Mouse (Mus musculus): ENCODE results near the gene Wfdc9. TPM values are rescaled to one million over a fixed set of nuclear protein-coding genes. Genes with fewer than 3 reads are reported as not detected.

Gene Wfdc9
- total RNA-seq (2021): not detected

DNA sequence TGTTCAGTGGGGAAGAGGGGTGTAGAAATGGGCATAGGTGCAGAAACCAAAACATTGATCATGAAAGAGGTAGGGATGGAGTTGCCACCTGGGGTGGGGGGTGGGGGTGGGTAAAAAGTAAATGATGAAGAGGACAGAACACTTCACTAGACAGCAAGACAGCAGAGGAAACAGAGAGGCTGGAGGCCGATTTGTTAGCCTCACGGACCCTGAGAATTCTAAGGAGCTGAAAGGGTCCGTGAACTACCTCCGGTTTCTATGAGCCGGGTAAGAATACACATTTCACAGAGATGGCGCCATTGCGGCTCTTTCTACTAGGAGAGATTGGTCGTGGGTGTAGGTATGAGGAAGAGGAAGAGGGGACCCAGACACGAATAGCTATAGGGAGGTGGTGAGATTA lies at the start of gene Wfdc9:
TSS of gene Wfdc9 (minus strand) at position 101 of the 400 bp plus-strand sequence.
- no peak for DNase-seq

- DNase-seq: no peak
These were observed 49.6 kb upstream of the Wfdc9 start for GRCm38 (mm10) chr2:164705991-164706390.

DNA sequence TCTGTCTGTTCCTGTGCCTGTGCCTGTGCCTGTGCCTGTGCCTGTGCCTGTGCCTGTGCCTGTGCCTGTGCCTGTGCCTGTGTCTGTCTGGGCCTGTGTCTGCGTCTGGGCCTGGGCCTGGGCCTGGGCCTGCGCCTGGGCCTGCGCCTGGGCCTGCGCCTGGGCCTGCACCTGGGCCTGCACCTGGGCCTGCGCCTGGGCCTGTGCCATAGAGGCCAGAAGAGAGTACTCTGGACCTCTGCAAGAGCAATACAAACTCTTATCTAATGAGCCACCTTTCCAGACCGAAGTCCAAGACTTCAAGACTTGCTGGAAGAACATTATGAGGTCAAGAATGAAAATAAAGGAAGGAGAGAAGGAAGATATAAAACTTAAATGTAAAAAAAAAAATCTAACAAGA lies 48.9 kb upstream of the Wfdc9 start:
- no peak for DNase-seq

DNA sequence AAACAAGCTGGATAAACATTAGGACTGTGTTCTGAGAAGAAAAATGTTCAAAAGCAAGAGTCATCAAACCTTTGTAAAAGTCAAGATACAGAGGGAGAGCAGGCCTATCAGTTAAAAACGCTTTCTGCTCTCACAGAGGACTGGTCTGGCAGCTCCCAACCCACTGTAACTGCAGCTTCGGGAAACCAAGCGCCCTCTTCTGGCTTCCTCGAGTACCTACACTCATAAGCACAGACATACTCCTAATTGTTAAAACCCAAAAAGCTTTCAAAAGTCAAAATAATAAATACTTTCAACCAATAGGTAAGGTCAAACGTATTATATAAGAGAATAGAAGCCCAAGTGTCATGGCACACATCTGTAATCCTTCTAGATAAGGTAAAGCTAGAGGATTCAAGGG lies 47.9 kb upstream of the Wfdc9 start:
- DNase-seq: no peak

DNA sequence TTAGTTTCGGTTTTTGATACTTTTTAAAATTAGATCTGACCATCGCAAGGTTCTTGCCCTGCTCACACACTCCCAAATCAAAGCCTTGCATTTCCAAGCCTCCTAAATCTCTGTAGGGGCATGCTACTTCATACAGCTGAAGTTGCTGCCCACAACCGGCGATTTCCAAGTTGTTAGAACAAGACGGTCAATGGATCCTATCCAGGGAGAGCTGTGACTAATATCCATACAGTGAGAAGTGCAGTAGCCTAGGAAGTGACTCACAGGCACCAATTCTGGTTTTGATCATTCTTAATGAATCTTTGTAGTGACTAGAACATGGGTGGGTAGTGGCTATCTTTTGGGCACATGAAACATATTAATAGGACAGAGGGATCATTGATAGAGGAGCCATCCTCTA lies 45.4 kb upstream of the Wfdc9 start:
- no peak for DNase-seq

GRCm38 (mm10) chr2:164700959-164701358 lies 44.6 kb upstream of the Wfdc9 start:
- no peak for DNase-seq

DNA sequence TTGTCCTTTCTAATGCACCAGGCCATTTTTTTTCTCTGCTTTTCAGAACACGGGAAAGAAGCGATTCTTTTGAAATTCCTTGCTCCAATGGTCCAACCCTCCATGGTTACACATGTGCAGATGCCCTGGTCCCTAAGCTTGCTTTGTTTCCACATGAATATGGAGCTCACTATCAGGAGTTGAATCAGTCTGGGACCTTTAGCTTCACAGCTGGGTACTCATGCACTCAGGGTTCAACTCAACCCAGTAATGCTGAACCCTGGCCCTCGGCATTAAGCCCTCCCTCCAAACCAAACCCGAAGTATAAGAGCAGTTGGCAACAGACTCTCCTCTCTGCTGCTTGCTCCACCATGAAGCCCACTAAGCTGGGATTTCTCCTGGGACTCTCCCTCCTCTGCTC lies 41.8 kb upstream of the Wfdc9 start, which contains the start of gene Spint4:
TSS of gene Spint4 (plus strand) at position 301 of the 400 bp plus-strand sequence.
- no peak for DNase-seq

DNA sequence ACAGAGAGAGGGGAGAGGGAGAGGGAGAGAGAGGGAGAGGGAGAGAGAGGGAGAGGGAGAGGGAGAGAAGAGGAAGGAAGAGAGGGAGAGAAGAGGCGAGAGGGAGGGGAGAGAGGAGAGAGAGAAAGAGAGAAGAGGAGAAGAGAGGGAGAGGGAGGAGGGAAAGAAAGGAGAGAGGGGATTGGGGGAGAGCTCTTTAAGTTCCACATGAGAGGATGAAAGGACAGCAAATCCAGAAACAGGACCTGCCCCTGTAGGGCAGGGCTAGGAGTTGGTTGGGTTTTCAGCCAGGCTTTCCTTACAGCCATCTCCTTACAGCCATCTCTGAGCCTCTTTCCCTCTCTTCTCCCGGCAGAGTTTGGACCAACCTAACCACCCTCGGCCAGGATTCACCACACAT lies 28.4 kb upstream of the Wfdc9 start, which contains the start of gene Wfdc13:
TSS of gene Wfdc13 (plus strand) at position 301 of the 400 bp plus-strand sequence.
- no peak for DNase-seq

GRCm38 (mm10) chr2:164679906-164680305 lies 23.5 kb upstream of the Wfdc9 start:
- no peak for DNase-seq

GRCm38 (mm10) chr2:164678848-164679625 lies 22.7 kb upstream of the Wfdc9 start:
- peak; percentile 83 for DNase-seq

- DNase-seq: no peak
These were observed 20.7 kb upstream of the Wfdc9 start for GRCm38 (mm10) chr2:164676916-164677685.

DNA sequence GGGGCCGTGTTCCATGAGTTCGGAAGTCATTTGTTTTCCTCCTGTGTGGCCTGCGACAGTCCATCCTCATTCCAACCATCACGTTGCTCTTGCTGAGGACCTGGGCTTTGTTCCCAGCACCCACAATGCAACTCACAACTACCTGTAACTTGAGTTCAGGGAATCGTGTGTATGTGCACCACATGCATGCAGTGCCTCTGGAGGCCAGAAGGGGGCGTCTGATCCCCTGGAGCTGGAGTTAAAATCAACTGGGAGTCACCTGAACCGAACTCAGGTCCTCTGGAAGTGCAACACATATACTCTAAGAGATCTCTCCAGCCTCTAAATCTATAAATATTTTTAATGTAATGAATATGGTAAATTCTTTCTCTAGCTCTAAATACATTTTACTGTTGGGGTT lies 19.7 kb upstream of the Wfdc9 start:
- DNase-seq: no peak

- no peak for DNase-seq
These were observed 17.6 kb upstream of the Wfdc9 start, which contains the start of gene Wfdc11 for GRCm38 (mm10) chr2:164673987-164674386. Gene Wfdc11 (minus strand): TSS chr2:164674087.

DNA sequence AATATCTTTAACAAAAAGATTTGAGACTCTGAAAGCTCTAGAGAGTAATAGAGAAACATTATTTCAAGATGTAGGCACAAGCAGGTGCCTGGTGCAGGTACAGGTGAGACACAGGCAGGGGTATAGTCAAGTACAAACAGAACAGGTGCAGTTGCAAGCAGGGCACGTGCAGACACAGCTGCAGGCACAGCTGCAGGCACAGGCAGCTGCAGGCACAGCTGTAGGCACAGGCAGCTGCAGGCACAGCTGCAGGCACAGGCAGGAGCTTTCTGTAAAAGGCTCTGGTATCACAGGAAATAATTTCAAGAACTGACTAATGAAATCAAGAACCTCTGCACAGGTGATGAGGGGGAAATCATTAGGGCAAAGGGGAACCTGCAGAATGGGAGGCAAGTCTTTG lies 14.6 kb upstream of the Wfdc9 start:
- DNase-seq: no peak

- DNase-seq: no peak
These were observed 13.9 kb upstream of the Wfdc9 start for GRCm38 (mm10) chr2:164670261-164670660.

GRCm38 (mm10) chr2:164664851-164665250 lies 8.5 kb upstream of the Wfdc9 start:
- no peak for DNase-seq

GRCm38 (mm10) chr2:164655858-164656257 lies 525 bp downstream of the Wfdc9 start, which contains the start of gene Wfdc10:
Gene Wfdc10 (plus strand): TSS chr2:164656046.
- DNase-seq: peak; percentile 65

DNA sequence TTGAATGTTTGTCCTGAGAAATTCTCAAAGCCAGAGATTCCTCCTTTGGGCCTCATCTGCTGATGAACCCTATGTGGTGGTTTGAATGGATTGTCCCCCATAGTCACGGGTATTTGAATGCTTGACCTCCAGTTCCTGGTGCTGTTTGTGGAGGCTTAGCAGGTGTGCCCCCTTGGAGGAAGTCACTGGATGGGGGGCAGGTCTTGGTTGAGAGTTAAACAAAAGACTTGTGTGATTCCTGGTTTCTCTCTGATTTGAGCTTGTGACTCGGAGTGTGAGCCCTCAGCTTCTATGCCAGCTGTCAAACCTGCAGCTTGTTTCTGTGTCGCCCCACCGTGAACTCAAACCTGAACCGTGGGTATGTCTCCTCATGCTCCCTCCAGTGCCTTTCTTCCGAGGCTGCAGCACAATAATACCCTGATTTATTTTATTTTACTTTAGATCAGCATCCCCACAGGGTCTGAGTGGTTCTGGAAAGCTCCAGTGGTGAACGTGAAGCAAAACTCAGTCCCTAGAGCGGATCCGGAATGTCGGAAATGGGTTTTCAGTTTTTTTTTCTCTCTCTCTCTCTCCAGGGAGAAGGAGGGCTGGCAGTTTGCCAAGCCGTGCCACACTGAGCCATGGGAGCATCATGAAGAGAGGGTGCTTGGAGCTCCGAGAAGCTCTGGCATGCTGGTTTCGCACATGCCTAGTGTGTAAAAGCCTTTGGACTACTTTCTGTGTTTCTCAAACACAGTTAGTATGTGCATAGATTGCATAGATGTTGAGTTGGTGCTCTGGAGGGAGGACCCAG lies 14.3 kb downstream of the Wfdc9 start:
- peak; percentile 14 for DNase-seq

DNA sequence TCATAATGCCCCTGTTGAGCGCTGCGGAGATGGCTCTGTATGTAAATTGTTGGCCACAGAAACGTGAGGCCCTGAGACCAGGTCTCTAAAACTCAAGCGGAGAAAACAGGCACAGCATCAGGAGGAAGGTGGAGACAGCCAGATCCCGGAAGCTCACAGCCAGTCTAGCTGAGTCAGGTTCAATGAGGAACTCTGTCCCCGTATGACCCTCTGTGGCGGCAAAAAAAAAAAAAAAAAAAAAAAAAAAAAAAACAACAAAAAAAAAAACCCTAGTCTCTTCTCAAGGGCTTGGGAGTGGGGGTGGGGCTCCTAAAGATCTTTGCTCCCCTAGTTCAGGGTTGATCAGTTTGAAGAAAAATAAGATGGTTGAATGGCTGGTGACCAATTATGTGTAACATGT lies 15.3 kb downstream of the Wfdc9 start:
- DNase-seq: no peak

DNA sequence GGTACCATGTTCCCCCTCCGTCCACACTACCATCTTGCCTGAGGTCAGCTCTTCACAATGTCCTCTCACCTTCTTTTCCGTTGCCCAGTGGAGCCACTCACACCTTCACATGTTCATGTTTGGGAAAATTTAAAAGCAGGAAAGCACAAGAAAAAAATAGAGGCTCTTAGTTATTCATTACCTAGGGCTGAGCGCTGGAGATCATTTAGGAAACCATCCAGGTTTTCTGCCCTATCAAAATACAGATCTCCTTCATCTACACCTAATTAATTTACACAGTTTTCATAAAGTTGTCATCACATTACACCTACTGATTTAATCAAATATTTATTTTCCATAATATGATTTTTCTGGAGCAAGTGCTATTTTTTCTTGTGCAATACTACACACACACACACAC lies 17.7 kb downstream of the Wfdc9 start, which contains the start of gene Wfdc16:
TSS of gene Wfdc16 (minus strand) at position 101 of the 400 bp plus-strand sequence.
- DNase-seq: no peak

DNA sequence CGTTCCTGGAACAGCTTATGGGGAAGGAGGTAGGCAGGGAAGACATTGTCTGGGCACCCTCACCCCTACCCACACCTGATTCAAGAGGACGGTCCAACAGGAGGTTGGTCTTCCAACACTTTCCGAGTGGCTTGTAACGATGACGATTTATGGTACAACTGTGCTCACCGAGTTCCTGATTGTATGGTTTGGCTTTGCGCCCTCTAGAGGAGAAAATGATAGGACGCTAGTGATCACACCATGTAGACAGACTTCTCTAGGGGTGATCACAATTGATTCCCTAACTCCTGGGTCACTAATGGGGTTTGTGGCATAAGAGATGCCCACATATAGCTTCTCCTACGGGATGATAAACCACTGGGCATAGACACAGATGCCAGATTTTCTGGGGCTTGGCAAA lies 21.1 kb downstream of the Wfdc9 start:
- no peak for DNase-seq

- no peak for DNase-seq
These were observed 34.6 kb downstream of the Wfdc9 start for GRCm38 (mm10) chr2:164621775-164622174.

DNA sequence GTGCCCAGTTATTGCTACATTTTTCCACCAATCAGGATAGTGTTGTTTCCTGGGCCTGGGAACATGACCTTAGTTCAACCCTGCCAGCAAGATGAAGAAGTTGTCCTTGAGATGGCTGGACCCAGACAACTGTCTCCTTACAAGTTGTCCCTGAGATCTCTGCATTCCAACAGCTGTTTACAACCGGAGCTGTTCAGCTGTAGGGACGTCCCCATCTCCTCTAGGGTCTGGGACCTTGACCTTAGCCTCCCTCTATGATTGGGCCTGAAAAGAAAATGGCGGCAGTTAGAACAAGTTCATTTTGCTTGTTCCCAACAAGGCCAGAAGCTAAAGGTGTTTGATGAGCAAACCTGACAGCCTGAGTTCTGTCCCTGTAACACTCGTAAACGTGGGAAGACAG lies 37.3 kb downstream of the Wfdc9 start:
- no peak for DNase-seq
